Mouse (Mus musculus): ENCODE results near the gene Trim9. TPM values are rescaled to one million over a fixed set of nuclear protein-coding genes. Genes with fewer than 3 reads are reported as not detected.

Gene Trim9
- polyA plus RNA-seq, 1 experiment from 2014 or later, result 0.59 TPM

DNA sequence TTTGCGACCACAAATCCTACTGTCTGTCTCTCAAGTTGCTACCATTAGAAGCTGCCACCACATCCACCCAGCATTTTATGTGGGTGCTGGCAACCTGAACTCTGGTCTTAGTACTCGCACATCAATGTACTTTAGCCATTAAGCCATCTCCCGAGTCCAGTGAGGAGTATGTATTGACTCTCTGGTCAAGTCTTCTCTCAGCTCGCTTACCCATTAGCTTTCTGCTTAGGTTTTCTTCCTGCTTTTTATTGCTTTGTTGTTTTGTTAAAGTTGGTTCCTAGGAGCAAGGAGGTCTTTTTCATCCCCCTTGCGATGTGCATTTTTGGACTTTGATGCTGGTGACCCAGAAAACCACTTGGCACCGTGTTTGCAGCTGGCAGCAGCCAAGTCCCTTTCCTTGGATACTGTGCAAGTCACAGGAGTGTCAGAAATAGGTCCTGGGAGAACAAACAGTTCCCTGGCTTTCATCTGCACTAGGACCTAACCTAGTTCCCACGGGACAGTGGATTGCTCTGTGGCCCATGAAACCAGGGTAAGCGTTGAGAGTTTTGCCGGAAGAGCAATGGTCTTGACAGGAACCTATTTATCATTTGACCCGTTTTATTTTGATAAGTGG is 64.2 kb downstream of the Trim9 start:
- no peaks in the 10 kb centered on the region for H3K9me3 ChIP-seq (ENCODE audit: low read depth, low read length)
- H3K9ac ChIP-seq, result no peak overlapping the region
- H3K4me2 ChIP-seq, result no peak overlapping the region
- H3K4me3 ChIP-seq (ENCODE audit: low read depth, low read length), result no peak overlapping the region
- no peaks in the 10 kb centered on the region for H3K4me1 ChIP-seq (ENCODE audit: insufficient read depth)
- no peaks in the 10 kb centered on the region for H3K27me3 ChIP-seq (ENCODE audit: insufficient read depth, low read length)
- H3K27ac ChIP-seq (ENCODE audit: low read depth), result no peak overlapping the region
- ATAC-seq (ENCODE audit: insufficient read depth), result no peak
- DNase-seq, result no peak
- WGBS, result 56% methylated on average over 10 of the region's 10 CpGs
- no peak for TF ChIP-seq CTCF (IDR thresholded peaks at IDR 0.05; ENCODE audit: low read depth)
- H3K36me3 ChIP-seq (ENCODE audit: insufficient read depth), result no peaks in the 10 kb centered on the region

DNA sequence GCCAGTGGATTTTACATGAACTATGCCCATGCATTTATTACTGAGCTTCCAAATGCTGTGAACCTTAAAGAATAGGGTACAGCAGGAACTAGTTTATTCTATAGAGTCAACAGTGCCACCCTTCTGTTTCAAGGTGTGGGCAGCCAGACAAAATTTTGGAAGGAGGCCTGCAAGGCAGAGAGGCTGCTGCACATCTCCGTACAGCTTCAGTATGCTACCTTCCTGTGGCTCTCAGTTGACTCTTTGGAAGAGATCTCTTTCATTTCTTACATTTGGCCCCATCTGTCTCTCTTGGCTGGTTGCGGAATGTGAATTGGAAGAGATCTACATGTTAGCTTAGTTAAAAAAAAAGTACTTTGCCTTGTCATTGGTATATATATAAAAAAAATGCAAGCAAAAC is 66.5 kb downstream of the Trim9 start:
- H3K9ac ChIP-seq, result no peak overlapping the region
- WGBS, result 81% methylated on average over 2 of the region's 2 CpGs
- no peak overlapping the region for H3K4me3 ChIP-seq (ENCODE audit: low read depth, low read length)
- H3K4me1 ChIP-seq (ENCODE audit: insufficient read depth), result no peaks in the 10 kb centered on the region
- no peak overlapping the region for H3K4me2 ChIP-seq
- no peak for TF ChIP-seq CTCF (IDR thresholded peaks at IDR 0.05; ENCODE audit: low read depth)
- no peaks in the 10 kb centered on the region for H3K27me3 ChIP-seq (ENCODE audit: insufficient read depth, low read length)
- ATAC-seq (ENCODE audit: insufficient read depth), result no peak
- no peak for DNase-seq
- H3K36me3 ChIP-seq (ENCODE audit: insufficient read depth), result no peaks in the 10 kb centered on the region
- no peaks in the 10 kb centered on the region for H3K9me3 ChIP-seq (ENCODE audit: low read depth, low read length)
- no peak overlapping the region for H3K27ac ChIP-seq (ENCODE audit: low read depth)

DNA sequence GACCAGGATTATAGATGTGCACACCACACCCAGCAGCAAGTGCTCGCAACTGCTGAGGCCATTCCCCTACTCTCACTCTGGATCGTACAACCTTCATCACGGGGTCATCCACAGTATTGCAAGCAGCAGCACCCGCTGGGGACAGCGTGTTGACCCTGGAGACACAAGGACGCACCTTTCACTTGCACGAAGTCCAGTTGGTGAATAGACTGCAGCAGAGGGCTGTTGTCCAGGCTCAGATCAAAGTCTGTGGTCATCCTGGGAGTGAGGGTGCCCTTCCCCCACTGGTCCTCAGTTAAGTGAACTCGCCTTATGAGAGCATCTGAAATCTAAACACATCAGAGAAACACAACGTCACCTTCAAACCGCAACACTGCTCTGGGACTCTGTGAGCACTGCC is 67.0 kb downstream of the Trim9 start:
- Histone ChIP-seq H3K4me2 (no peak overlapping the region), H3K4me3 (ENCODE audit: low read depth, low read length) (no peak overlapping the region), H3K9ac (no peak overlapping the region), H3K9me3 (ENCODE audit: low read depth, low read length) (no peaks in the 10 kb centered on the region), H3K27me3 (ENCODE audit: insufficient read depth, low read length) (no peaks in the 10 kb centered on the region), H3K27ac (ENCODE audit: low read depth) (no peak overlapping the region), H3K4me1 (ENCODE audit: insufficient read depth) (no peaks in the 10 kb centered on the region), H3K36me3 (ENCODE audit: insufficient read depth) (no peaks in the 10 kb centered on the region)
- 68% methylated on average over 10 of the region's 10 CpGs for whole genome bisulfite sequencing
- DNase-seq (no peak), ATAC-seq (ENCODE audit: insufficient read depth) (no peak)
- TF ChIP-seq CTCF (IDR thresholded peaks at IDR 0.05; ENCODE audit: low read depth), result no peak

DNA sequence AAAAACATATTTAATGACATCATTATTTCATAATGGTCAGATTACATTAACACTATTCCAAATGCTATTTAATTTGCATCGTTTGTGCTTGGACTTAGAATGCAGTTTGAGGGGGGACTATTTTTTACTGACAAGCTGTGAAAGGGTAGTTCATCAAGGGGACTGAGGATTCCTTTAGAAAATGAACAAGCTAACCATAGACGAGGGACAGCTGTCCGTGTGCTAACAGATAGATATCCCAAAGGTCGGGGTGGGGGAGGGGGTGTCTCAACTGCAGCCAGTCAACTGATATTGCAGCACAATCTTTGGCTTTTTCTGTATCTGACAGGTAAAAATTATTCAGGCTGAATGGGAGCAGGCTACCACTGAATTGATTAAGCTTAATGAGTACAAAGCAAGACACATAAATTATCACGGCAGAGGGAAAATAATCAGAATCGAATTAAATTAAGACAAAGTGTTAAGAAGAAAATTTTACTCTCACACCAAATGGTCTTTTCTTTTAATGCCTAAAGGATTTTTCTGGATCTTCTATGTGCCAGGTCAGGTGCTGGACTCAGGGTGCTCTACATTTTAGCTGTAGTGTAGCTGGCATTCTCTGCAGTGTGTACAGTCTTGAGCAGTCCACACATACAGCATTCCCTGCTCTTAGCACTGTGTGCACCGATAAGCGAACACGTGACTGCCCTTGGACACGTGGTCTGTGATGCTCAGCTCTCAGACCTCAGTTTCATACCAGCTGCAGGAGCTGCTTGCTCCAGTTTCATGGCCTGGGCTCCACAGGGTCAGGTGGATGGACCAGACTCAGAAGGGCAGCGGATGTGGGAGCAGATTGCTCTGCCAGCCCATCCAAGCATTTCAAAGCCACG is 70.1 kb downstream of the Trim9 start:
- Histone ChIP-seq H3K27ac (ENCODE audit: low read depth) (no peak overlapping the region), H3K4me1 (ENCODE audit: insufficient read depth) (no peaks in the 10 kb centered on the region), H3K4me2 (no peak overlapping the region), H3K36me3 (ENCODE audit: insufficient read depth) (no peaks in the 10 kb centered on the region), H3K9me3 (ENCODE audit: low read depth, low read length) (no peaks in the 10 kb centered on the region), H3K9ac (no peak overlapping the region), H3K27me3 (ENCODE audit: insufficient read depth, low read length) (no peaks in the 10 kb centered on the region), H3K4me3 (ENCODE audit: low read depth, low read length) (no peak overlapping the region)
- DNase-seq (no peak), ATAC-seq (ENCODE audit: insufficient read depth) (no peak)
- no peak for TF ChIP-seq CTCF (IDR thresholded peaks at IDR 0.05; ENCODE audit: low read depth)
- WGBS, result 56% methylated on average over 12 of the region's 12 CpGs

DNA sequence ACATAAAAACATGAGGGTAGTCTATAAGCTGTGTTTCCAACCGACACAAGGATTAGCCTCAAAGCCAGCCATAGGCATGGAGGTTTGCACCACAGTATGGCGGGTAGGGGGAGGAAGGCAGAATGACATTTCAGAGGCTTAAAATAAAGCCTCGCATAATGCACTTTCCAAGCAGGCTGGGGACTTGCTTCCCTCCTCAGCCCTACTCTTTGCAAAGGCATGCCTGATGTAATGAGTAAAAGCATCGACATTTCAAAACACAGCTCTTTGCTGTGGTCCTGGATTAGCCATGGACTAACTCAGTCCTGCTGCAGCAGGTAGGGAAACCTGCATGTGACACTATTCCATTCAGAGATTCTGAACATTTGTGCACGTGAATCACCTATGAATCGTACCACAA is 77.7 kb downstream of the Trim9 start:
- Histone ChIP-seq H3K27ac (ENCODE audit: low read depth) (no peak overlapping the region), H3K9ac (no peak overlapping the region), H3K9me3 (ENCODE audit: low read depth, low read length) (no peaks in the 10 kb centered on the region), H3K36me3 (ENCODE audit: insufficient read depth) (no peaks in the 10 kb centered on the region), H3K4me1 (ENCODE audit: insufficient read depth) (no peaks in the 10 kb centered on the region), H3K4me3 (ENCODE audit: low read depth, low read length) (no peak overlapping the region), H3K4me2 (no peak overlapping the region), H3K27me3 (ENCODE audit: insufficient read depth, low read length) (no peaks in the 10 kb centered on the region)
- 81% methylated on average over 6 of the region's 6 CpGs for WGBS
- ATAC-seq (ENCODE audit: insufficient read depth), result no peak
- DNase-seq, result no peak
- TF ChIP-seq CTCF (IDR thresholded peaks at IDR 0.05; ENCODE audit: low read depth), result no peak

DNA sequence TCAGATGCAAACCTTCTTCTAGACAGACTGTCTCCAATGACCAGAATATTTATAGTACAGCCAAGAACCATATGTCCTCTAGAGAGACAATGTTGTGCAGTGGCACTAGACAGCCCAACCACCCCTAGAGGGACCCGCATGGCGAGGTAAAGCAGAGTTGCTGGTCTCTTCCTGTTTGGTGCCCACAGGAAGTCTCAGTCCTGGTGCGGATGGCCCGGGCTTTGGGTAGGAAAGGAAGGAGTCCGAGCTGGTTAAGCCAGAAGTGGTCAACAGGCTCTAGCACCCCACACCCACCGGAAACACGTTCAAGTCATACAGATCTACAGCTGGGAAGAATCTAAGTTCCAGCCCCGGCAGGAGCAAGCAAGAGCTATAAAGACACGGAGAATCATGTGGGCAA is 80.1 kb downstream of the Trim9 start:
- no peak overlapping the region for H3K9ac ChIP-seq
- no peaks in the 10 kb centered on the region for H3K9me3 ChIP-seq (ENCODE audit: low read depth, low read length)
- WGBS, result 81% methylated on average over 9 of the region's 9 CpGs
- no peak overlapping the region for H3K4me2 ChIP-seq
- no peak for ATAC-seq (ENCODE audit: insufficient read depth)
- no peaks in the 10 kb centered on the region for H3K27me3 ChIP-seq (ENCODE audit: insufficient read depth, low read length)
- DNase-seq, result no peak
- no peak for TF ChIP-seq CTCF (IDR thresholded peaks at IDR 0.05; ENCODE audit: low read depth)
- H3K27ac ChIP-seq (ENCODE audit: low read depth), result no peak overlapping the region
- H3K4me1 ChIP-seq (ENCODE audit: insufficient read depth), result no peaks in the 10 kb centered on the region
- H3K36me3 ChIP-seq (ENCODE audit: insufficient read depth), result no peaks in the 10 kb centered on the region
- H3K4me3 ChIP-seq (ENCODE audit: low read depth, low read length), result no peak overlapping the region

DNA sequence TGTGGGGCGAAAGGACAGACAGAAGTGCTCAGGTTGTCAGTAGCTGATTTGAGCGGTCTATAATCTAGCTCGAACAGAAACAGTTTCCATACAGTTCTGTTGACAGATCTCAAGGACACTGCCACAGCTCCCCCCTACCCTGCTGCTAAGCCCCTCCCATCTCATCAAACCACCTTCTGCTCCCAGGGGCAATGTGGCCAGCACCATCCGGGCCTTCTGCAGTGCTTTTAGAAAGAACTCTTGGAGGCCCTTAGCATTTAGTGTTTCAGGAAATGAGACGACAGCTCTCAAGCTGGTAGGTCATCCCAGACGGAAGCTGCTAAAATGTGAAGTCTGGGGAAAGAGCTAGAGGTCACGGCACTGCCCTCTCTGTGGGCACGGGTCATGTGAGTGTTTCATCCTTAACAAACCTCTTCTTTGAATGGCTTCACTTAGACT is 80.9 kb downstream of the Trim9 start:
- H3K4me3 ChIP-seq (ENCODE audit: low read depth, low read length), result no peak overlapping the region
- 39% methylated on average over 8 of the region's 8 CpGs for WGBS
- no peaks in the 10 kb centered on the region for H3K27me3 ChIP-seq (ENCODE audit: insufficient read depth, low read length)
- no peak for TF ChIP-seq CTCF (IDR thresholded peaks at IDR 0.05; ENCODE audit: low read depth)
- ATAC-seq (ENCODE audit: insufficient read depth) (no peak), DNase-seq (no peak)
- no peaks in the 10 kb centered on the region for H3K9me3 ChIP-seq (ENCODE audit: low read depth, low read length)
- H3K4me2 ChIP-seq, result no peak overlapping the region
- H3K36me3 ChIP-seq (ENCODE audit: insufficient read depth), result no peaks in the 10 kb centered on the region
- no peaks in the 10 kb centered on the region for H3K4me1 ChIP-seq (ENCODE audit: insufficient read depth)
- no peak overlapping the region for H3K27ac ChIP-seq (ENCODE audit: low read depth)
- no peak overlapping the region for H3K9ac ChIP-seq
